Mouse (Mus musculus): ENCODE data around the gene Slfn8.
"Not testable (repeated sequence)": the region's sequence is repeated elsewhere in the genome, so short reads cannot be mapped to it uniquely, and the experiment has no call there.

Gene Slfn8

DNA sequence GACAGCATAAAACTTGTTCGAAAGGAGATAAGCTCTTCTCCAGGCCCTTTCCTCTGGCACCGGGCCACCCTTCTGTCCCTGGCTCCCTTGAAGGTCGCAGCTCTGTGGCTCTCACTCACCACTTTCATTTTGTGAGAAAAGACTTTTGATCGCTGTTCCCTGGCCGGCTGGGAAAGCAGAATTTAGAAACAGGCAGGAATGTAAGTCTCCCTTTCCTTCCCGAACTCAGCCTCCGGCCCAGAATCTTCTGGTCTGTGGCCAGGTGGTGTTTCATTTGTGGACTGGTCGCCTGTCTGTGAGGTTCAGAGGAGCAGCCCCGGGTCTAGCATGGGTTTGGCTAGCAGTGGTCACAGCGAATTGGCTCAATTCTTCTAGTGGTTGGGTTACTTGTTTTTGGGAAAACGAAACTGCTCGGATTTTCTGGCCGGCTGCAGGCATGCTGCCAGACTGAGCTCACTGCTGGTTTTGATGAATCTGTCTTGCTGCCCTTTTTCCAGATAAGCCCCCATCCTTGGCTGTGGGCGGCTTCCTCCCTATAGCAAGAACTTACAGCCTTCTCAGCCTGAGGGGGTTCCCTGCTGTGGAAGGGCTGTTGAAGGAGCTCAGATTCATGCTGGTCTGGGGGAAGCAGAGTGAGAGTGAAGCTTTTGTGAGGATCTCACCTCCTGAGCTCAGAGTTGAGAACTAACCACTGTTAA, 29.0 kb downstream of the Slfn8 start, which contains the start of gene Slfn9:
Gene Slfn9, minus strand, starts transcription at position 362 of the 698 bp plus-strand sequence.
- DNase-seq, result peak; percentile 35

DNA sequence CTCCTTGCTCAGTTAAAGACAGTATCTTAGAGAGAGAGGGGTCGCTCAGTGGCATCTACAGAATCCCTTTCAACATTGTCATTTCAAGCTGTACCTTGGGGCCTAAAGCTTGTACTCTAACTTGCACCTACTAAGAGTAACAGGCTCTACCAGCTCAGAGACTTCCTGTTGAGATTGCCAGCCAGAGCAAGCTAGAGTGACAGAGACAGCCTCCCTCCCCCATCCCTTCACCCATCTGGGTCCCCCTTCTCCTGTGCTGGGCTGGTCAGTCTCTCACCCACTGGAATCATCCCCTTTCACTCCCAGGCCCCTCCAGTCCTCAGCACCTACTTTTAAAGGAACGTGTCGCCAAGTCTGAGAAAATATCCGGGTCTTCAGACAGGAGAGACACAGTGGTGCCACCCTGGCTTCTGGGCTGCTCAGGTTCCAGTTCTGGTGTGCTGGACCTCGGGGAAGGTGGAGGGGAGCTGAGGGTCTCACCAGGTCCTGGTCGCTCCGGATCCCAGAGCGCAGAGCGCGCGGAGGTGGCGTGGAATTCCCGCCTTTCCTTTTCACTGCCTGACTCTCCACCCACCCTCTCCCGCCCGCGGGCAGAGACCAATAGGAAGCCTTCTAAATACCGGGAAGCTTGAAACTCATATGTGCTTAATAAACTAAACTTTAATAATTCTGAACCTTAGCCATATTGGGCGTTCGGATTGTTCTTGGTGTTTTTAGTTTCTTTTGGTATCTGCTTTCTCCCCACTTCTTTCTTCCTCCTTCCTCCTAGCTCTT, 29.8 kb downstream of the Slfn8 start:
- DNase-seq, result not testable (repeated sequence)

DNA sequence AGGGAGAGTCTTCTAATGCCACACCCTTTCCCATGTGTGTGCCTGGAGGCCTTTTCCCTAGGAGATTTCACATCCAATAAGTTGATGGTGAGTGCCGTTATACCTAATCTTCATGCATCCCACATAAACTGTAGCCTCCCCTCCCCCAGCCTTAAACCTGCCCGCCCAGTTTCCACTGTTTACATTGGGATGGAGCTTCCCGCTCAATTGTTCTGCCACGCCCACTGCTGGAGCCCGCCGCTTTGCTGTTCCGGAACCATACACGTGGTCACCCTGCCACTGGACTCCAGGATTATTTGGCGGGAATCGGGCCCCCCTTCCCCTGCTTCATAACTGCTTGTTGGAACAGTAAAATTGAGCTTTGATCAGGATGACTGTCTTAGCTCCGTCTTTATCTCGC, 31.3 kb downstream of the Slfn8 start:
- DNase-seq, result no peak

DNA sequence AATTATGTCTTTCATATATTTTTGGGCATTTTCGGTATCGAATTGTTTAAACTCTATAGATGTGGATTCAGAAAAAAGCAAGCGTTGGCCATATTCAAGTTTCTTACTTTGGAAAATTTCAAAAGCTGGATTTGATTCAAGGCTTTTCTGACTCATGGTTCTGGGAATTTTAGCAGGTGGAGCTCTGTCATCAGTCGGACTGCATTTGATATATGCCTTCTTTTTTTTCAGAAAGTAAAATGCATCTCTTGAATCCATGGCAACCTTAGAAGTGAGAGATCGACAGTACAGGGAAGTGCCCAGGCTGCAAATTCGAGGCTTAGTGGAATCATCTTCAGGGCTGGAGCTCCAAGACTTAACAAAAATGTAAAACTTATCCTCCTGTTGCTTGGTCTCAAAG, 33.0 kb downstream of the Slfn8 start:
- no peak for DNase-seq

DNA sequence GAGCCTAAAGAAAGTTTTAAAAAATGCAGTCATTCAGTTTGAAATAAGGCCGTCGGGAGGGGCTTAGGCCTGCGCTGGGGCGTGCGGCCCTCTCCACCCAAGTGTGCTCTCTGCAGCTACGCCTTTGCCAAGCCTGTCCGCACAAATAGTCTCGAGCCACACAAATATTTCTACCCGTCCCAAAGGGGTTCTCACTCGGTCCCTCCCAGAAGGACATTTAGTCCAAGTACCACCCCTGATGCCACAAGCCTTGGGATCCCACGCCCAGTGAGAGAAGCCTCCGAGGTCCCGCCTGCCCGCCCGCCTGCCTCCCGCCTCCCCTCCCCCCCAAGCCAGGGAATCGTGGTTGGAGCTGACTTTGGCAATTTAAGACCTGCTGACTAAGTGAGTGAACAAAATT, 37.4 kb downstream of the Slfn8 start:
- no peak for DNase-seq

DNA sequence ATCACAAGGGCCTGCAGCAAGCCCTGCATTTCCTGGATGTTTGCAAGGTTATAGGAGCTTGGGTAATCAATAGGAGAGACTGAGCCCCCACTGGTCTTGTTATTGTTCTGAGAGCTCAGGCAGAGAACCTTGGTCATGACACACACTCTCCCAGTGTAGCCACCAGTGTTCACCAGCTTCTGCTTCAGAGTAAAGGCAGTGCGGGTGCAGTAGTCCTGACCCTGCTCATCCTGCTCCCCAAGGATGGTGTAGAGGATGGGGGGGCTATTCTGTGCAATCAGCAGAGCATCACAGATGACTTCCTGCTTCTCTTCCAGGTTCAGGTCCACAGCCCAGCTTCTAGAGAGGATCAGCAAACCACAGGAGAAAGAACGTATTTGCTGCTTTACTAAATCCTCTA, 38.2 kb downstream of the Slfn8 start:
- not testable (repeated sequence) for DNase-seq

DNA sequence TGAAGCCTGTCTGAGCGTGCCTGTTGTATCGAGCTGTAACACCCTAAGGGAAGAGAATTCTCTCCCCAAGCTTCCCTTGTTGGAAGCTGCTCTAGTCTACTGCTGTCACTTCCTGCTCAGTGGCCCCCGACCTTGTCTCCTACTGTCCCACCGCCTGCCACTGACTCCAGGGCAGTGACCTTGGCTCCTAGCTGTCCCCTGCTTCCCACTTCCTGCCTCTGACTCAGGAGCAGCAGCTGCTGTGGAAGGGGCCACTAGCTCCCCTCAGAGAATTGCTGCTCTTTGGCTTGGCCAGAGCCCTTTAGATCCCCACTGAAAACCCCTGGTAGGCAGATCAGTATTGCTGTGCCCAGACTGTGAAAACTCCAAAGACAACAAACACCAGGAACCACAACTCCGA, 46.7 kb downstream of the Slfn8 start:
- no peak for DNase-seq

DNA sequence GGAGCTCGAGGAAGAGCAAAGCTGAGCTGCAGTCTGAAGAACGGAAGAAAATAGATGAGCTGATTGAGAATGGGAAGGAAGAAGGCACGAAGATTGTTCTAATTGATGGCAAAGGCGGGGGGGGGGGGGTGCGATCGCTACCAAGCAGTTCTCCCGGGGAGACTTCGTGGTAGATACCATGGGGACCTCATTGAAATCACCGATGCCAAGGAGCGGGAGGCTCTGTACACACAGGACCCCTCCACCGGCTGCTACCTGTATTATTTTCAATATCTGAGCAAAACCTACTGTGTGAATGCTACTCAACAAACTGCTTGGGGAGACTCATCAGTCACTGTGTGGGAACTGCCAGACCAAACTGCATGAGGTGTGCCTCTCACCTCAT, 49.0 kb downstream of the Slfn8 start:
- DNase-seq, result no peak

DNA sequence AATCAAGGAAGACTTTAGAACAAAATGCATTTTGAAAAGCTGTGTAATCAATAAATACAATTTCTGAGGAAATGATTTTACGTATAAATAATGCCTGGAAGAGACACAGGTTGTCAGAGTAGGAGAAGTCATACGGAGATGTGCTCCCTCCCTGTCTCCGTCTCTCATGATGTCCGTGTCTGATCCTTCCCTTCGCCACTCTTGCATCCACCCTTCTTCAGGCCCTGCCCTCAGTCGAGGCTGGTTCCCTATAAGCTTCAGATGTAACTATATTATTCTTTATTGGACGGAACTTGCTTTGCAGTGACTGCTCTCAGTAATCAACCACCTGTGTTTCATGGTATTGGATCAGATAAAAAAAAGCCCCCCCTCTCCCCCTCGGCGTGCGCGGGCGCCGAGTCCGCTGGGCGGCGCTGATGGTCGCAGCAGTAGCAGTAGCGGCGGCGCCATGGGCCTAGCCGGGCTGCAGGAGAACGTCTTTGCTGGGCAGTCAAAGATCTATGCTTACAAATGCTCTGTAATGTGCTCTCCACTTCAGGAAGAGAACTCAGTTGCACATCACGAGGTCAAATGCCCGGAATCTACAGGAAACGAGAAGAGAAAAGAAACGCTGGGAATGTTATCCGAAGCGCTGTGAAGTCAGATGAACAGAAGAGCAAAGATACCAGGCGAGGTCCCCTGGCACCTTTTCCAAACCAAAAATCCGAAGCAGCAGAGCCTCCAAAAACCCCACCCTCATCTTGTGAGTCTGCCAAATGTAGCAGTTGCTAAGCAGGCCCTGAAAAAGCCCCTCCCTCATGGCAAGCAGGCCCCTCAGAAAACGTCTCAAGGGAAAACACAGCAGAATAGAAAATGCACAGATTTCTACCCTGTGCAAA, 49.7 kb downstream of the Slfn8 start:
- peak; percentile 69 for DNase-seq

DNA sequence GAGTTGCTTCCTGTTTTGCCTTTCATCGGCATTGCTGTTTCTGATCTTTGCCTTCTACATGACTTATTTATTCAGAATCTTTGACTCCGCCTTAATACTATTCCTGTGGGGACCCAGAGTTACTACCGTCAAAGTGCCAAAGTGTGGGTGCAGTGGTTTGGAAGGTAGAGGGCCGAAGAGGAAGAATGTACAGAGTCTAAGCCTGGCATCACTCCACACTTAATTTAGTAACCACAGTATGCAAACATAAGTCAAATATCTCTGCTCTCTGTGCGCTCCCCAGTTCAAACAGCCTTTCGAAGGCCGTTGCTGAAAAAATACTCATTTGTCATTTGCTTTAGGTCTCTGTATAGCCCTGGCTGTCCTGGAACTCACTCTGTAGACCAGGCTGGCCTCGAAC, 58.4 kb downstream of the Slfn8 start:
- no peak for DNase-seq

DNA sequence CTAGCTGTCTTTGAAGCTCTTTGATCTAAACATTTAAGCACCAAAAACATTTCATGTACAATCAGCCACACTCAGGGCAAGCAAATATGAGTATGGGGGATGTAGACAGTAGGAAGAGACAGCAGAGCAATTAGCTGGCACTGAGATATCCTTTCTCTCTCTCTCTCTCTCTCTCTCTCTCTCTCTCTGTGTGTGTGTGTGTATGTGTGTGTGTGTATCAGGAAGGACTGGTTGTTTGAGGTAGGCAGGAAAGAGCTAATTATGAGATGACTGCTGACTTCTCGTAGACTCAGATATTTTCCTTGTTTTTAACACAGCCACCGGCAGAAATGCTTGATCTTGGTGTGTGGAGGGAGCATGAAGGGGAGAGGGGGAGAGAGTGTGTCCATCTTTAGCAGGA, 58.9 kb downstream of the Slfn8 start:
- DNase-seq, result no peak

DNA sequence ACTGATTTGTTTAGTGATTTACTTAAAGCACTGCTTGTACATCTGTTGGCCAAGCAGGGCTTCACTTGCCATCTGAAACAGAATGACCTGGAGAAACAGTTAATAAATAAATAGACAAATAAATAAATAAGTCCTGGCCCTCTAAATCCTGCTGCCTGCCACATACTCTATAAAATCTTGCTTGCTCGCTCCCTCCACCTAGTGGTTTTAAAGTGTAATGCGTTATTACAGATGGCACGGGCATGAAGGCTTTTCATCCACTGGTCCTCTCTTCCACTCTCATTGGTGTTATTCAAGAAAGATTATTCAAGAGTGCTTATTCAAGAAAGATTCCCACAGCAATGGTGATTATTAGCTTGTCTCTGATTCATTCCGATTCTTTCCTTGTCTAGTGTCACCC, 61.0 kb downstream of the Slfn8 start:
- DNase-seq, result no peak

DNA sequence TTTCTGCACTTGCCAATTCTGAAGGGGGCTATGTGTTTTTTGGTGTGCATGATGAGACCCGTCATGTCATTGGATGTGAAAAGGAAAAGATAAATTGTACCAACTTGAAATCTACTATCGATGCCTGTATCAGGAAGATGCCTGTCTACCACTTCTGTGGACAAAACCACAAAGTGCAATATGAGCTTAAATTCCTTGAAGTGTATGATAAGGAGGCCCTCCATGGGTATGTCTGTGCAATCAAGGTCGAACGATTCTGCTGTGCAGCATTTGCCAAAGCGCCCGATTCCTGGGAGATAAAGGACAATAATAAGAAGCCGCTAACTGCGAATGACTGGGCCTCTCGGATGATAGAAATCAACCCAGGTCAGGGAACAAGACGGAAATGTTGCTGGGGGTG, 63.7 kb downstream of the Slfn8 start:
- no peak for DNase-seq

DNA sequence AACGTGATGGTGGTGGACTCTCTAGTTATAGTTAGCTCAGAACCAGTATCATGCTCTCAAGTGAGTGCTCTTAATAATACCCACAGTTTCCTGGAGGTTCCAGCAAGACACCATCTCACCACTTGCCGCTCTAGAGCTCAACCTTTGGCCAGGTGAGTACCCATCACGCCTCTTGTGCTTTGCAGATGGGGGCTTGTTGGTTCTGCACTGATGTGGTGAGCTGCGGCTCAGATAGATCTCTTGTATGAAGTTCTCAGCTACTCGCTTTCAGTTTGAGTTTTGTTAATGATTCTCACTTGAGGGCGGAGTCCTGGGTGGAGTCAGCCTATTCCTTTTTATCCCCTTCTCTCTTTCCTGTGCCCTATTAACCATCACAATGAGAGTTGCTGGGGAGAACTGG, 66.0 kb downstream of the Slfn8 start:
- no peak for DNase-seq

DNA sequence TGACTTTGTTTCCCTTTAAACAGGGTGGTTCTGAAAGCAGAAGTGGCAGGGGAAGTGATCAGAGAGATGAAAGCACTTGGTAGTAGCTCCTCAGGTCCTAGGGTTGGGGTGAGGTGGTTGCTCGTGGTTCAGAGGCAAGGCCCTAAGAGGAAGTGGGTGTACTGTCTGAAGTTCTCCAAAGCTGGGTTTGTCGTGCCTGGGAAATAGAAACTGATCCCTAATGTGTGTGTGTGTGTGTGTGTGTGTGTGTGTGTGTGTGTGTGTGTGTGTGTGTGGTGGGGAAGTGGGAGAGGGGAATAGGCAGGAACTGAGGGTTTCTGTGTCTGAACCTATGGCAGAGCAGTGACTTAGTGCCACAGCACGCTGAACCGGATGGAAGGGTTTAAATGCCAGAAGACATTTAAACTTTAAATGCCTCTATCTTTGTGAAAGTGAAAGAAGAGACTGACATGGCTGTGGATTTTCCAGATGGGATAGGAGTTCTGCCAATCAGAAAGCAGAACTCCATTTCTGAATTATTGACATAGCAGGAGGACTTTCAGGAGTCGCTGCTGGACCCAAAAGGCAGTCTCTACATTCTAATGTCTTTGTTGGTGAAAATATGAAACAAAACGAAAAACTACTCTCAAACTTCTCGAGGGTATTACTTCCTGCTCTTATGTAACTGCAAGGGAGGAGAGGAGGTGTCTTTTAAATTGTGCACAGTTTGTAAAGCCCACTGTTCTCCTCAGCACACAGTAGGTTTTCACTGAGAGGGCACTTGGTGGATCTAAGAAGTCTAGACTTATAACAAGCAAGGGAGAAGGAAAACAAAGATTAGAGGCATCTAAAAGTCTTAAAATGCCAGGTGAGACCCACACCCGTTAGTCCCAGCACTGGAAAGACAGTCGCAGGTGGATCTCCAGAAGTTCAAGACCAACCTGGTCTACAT, 67.7 kb downstream of the Slfn8 start:
- DNase-seq, result no peak

All from right cerebral cortex, postnatal 4 days (tissue).